Mouse (Mus musculus) embryonic facial prominence, embryonic 11.5 days (tissue): ENCODE results near the gene Aup1. TPM values are rescaled to one million over a fixed set of nuclear protein-coding genes. Genes with fewer than 3 reads are reported as not detected.

ENCODE experiments used
- ATAC-seq: fragments of 200-750 bp; cut with Nextera tagmentation; replicated peaks from 2 replicates; pipeline ENCODE4 v1.8.0; 2017; ENCODE audit warnings: low read depth; ENCODE audit not compliant: insufficient number of reproducible peaks, low FRiP score, low TSS enrichment
- DNase-seq: peaks from one replicate; pipeline ENCODE4 v3.0.0-alpha.2; 2015; ENCODE audit warnings: low spot score
- H3K27ac ChIP-seq: fragments of 300-500 bp; sonication (generic); replicated peaks from 2 replicates; pipeline ENCODE4 v1.5.1; 2014; ENCODE audit warnings: mild to moderate bottlenecking, low read depth, low read length, control low read depth
- H3K27me3 ChIP-seq: fragments of 300-500 bp; sonication (generic); 2 replicates; pipeline ENCODE4 v1.6.1; 2014; ENCODE audit warnings: mild to moderate bottlenecking, low read length, moderate library complexity, mixed read lengths; ENCODE audit not compliant: control insufficient read depth, insufficient read depth
- H3K36me3 ChIP-seq: fragments of 300-500 bp; sonication (generic); replicated peaks from 2 replicates; pipeline ENCODE4 v1.6.1; 2014; ENCODE audit warnings: low read depth, mild to moderate bottlenecking, low read length, moderate library complexity, mixed read lengths; ENCODE audit not compliant: control insufficient read depth, insufficient read depth
- H3K4me1 ChIP-seq: fragments of 300-500 bp; sonication (generic); 2 replicates; pipeline ENCODE4 v1.6.1; 2014; ENCODE audit warnings: low read length, mixed read lengths; ENCODE audit not compliant: control insufficient read depth, insufficient read depth
- H3K4me2 ChIP-seq: fragments of 300-500 bp; sonication (generic); 2 replicates; pipeline ENCODE4 v1.6.1; 2014; ENCODE audit warnings: low read depth, mild to moderate bottlenecking, control low read depth, low read length, moderate library complexity
- H3K4me3 ChIP-seq: fragments of 300-500 bp; sonication (generic); 2 replicates; pipeline ENCODE4 v1.5.1; 2014; ENCODE audit warnings: low read depth, low read length, control low read depth
- H3K9ac ChIP-seq: fragments of 300-500 bp; sonication (generic); replicated peaks from 2 replicates; pipeline ENCODE4 v1.6.1; 2014; ENCODE audit warnings: mild to moderate bottlenecking, control low read depth, low read length
- H3K9me3 ChIP-seq: fragments of 300-500 bp; sonication (generic); replicated peaks from 2 replicates; pipeline ENCODE4 v1.6.1; 2016; ENCODE audit warnings: mild to moderate bottlenecking, low read length, inconsistent platforms, mixed read lengths; ENCODE audit not compliant: control insufficient read depth
- WGBS: fragments of 180-500 bp; shearing (Covaris S2); extraction: QIAGEN DNeasy Blood & Tissue Kit; methylation state at CpG from one replicate; pipeline ENCODE4 v1.1.7; 2014; 5-methylcytosine and 5-hydroxymethylcytosine counted together
- polyA plus RNA-seq: library from polyadenylated mRNA; unstranded; fragments of >200 nt; fragmentation: Nextera tagmentation; extraction: Ambion mirVana; gene quantifications from 2 replicates; pipeline ENCODE4 v1.2.1, GENCODE M21; 2014

Gene Aup1
- polyA plus RNA-seq, 1 experiment from 2014 or later: 105 TPM

DNA sequence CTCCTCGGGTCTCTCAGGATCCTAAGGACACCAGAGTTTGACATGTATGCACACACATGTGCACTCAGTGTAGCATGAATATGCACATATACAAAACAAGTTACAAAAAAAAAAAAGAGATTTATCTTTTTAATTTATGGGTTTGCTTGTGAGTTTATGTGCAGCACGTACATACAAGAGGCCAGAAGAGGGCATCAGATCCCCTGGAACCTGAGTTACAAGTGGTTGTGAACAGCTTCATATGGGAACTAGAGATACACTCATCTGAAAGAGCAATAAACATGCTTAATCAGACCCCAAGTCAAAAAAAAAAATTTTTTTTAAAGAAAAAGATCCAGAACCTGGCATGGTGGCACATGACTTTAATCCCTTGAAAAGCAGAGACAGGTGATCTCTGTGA lies 20.7 kb downstream of the Aup1 start:
- Histone ChIP-seq H3K4me1 (peaks cover 4% of the 10 kb centered on the region), H3K9me3 (no peaks in the 10 kb centered on the region), H3K4me3 (no peak overlapping the region), H3K36me3 (no peaks in the 10 kb centered on the region), H3K9ac (no peak overlapping the region), H3K27ac (no peak overlapping the region), H3K27me3 (peaks cover 38% of the 10 kb centered on the region), H3K4me2 (no peak overlapping the region)
- ATAC-seq: no peak
- no peak for DNase-seq
- WGBS: 19% methylated on average over 2 of the region's 2 CpGs

DNA sequence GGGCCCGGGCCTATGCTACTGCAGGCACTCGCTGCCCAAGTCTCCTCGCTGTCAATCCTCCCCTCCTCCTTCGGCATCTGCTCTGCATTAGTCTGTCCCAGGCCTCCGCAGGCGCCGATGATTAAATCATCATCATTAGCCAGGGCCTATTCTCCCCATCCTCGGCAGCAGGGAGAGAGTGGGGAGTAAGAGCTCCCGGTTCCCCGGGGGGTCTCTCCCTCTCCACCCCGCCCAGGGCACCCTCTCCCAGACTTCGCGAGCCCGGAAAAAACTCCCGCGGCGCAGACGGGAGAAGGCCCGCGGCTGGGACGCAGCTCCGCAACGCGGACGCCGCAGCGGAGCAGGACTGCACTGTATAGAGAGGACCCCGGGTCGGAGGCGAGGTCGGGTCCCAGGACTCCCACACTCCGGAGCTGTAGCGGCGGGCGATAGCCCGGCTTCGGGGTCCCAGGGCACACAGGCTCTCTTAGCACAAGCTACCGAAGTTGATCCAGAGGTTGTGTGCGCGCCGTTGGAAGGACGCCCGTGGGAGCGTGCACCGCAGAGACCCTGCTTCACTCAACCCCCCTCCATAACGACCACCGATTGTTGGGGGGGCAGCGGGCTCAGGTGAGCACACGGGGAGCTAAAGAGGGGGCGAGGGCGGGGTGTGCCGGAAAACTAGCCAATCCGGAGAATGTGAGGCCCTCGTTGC lies 23.5 kb downstream of the Aup1 start, which contains the start of gene Pcgf1:
Gene Pcgf1, plus strand, starts transcription at position 240 of the 694 bp plus-strand sequence.
- under 1% methylated on average over 54 of the region's 54 CpGs for WGBS
- Histone ChIP-seq H3K4me2 (peak within 1 kb of the TSS; percentile 75), H3K4me1 (no peaks in the 10 kb centered on the region), H3K27ac (peak within 1 kb of the TSS; percentile 71), H3K27me3 (peaks cover 14% of the 10 kb centered on the region), H3K4me3 (peak within 1 kb of the TSS; percentile 45), H3K9ac (peak within 1 kb of the TSS; percentile 63), H3K36me3 (no peaks in the 10 kb centered on the region), H3K9me3 (no peaks in the 10 kb centered on the region)
- DNase-seq (peak; percentile 100), ATAC-seq (peak; percentile 84)

DNA sequence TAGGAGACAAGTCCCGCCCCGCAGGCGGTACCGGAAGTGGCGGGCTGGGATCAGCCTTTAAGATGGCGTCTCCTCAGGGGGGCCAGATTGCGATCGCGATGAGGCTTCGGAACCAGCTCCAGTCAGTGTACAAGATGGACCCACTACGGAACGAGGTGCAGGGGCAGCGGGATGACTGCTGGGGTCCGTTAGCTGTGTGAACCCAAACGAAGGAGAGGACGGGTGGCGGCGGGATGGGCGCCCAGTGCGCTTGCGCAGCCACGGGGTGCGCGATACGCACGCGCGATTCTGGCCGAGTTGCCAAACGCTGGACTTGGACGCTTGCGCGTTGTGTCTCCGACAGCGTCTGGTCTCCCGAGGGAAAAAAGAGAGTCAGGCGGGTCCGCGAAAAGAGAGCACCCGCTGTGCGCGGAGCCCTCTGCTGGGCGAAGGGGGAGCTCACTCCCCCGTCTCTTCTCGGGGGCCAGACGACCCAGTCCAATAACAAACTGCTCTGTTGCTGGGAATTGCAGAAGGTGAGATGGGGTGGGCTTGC lies 24.1 kb downstream of the Aup1 start:
- H3K36me3 ChIP-seq: no peaks in the 10 kb centered on the region
- no peaks in the 10 kb centered on the region for H3K9me3 ChIP-seq
- peak; percentile 93 for DNase-seq
- ATAC-seq: peak; percentile 82
- no peaks in the 10 kb centered on the region for H3K4me1 ChIP-seq
- peak overlapping the region; percentile 71 for H3K27ac ChIP-seq
- peaks cover 18% of the 10 kb centered on the region for H3K27me3 ChIP-seq
- H3K4me2 ChIP-seq: peak overlapping the region; percentile 65
- H3K4me3 ChIP-seq: peak overlapping the region; percentile 45
- WGBS: 0% methylated on average over 38 of the region's 46 CpGs
- peak overlapping the region; percentile 63 for H3K9ac ChIP-seq

DNA sequence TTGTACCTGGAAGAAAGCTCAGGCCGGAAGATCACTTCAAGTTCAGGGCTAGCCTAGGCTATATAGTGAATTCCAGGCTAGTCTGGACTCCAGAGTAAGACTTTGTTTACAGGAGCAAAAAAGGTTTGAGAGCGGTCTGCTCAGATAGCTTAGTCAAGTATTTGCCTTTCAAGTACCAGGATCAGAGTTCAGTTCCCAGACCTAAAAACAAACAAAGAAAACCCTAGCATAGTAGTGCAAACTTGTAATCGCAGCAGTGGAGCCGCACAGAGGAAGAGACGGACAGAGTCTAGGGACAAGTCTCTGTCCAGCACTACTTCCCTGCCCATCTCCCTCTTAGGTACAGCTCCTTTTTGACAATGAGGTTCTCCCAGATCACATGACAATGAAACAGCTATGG lies 25.9 kb downstream of the Aup1 start:
- ATAC-seq: no peak
- Histone ChIP-seq H3K9me3 (no peaks in the 10 kb centered on the region), H3K36me3 (no peaks in the 10 kb centered on the region), H3K4me2 (no peak overlapping the region), H3K27ac (no peak overlapping the region), H3K9ac (no peak overlapping the region), H3K4me1 (peaks cover 8% of the 10 kb centered on the region), H3K27me3 (peaks cover 26% of the 10 kb centered on the region), H3K4me3 (no peak overlapping the region)
- WGBS: 94% methylated on average over 5 of the region's 5 CpGs
- no peak for DNase-seq

DNA sequence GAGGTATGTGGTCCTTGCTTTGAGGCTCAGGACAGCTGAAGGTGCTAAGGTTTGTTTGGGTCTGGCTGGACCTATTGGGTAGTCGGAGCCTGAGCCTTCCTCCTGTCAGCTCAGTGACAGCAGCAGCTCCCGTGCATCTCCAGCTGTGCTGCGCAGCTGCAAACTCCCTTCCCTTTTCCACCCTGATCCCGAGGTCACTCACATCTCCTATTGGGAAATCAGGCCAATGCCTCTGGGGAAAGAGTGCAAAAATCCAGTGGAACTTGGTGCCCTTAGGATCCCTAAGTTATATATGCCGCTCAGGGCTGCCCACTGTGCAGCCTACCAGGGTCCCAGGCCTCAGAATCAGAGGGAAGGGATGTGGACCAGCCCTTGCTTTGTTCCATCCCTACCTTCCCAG lies 29.2 kb downstream of the Aup1 start:
- ATAC-seq: no peak

DNA sequence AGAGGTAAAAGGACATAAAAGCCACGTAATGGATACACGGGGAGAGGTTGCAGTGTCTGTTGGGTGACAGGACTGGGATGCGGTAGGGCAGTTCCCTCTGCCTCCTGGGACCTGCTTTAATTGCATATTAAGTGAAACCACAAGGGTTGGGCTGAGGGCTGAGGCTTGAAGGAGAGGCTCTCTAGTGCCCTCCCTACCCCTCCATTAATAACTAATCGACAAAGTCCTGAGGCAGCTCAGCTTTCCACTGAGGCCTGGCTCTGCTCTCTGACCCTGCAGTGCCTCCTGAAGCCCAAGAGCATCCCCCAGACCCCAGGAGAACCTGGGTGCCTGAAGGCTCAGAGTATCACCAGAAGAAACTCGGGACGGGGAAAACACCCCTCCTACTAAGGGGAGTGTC lies 30.2 kb downstream of the Aup1 start:
- Histone ChIP-seq H3K36me3 (no peaks in the 10 kb centered on the region), H3K27ac (no peak overlapping the region), H3K4me1 (peaks cover 8% of the 10 kb centered on the region), H3K4me2 (no peak overlapping the region), H3K9ac (no peak overlapping the region), H3K27me3 (peaks cover 62% of the 10 kb centered on the region), H3K4me3 (no peak overlapping the region), H3K9me3 (no peaks in the 10 kb centered on the region)
- DNase-seq (no peak), ATAC-seq (0 out of 2 replicates have a peak, but pooled peaks have one; percentile 5)
- WGBS: 4% methylated on average over 6 of the region's 6 CpGs

More for the DNA sequence above, 29.2 kb downstream of the Aup1 start:
- 6% methylated on average over 5 of the region's 5 CpGs for WGBS
- Histone ChIP-seq H3K9me3 (no peaks in the 10 kb centered on the region), H3K36me3 (no peaks in the 10 kb centered on the region), H3K4me2 (no peak overlapping the region; the same call in 1 of the 2 replicates), H3K9ac (peak overlapping the region; percentile 13), H3K4me3 (no peak overlapping the region), H3K4me1 (peaks cover 8% of the 10 kb centered on the region), H3K27me3 (peaks cover 57% of the 10 kb centered on the region), H3K27ac (peak overlapping the region; percentile 35; the same call in 1 of the 2 replicates)
- no peak for DNase-seq

DNA sequence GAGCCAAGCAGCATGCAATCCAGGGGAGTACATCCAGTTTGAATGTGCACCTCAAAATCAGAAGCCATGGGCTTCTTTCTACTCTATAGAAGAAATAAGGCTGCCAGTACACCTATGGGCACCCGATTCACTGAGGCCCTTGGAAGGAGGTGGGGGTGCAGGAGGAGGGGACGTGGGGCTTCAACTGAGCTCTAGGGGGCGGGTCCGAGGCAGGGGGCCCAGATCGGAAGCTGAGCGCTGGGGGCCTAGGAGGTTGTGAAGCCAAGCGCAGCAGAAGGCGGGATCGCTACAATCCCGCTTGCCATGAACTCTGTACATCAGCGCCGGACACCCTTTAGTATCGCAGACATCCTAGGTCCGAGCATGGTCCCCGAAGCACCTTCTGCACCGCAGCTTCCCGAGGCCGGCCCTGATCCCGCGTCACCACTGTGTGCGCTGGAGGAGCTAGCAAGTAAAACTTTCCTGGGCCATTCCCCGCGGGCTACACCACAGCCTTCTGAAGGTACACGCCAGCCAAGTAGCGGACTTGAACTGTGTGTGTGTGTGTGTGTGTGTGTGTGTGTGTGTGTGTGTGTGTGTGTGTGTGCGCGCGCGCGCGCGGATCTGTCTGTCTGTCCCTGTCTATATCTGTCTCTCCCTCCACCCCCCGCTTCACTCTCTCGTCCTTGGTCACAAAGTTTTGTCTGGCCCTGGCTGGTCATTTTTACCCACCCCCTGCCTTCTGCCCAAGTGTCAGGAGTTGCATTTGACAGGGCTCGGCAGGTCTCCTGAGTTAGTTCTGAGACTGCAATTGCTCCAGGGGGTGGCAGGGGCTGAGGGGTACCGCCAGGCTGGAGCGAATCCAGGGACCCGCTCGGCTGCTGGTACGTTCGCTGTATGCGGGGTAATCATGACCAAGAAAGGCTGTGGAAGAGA lies 32.1 kb downstream of the Aup1 start, which contains the start of gene Lbx2:
Gene Lbx2, plus strand, starts transcription at position 247 of the 915 bp plus-strand sequence.
- Histone ChIP-seq H3K4me3 (peak within 1 kb of the TSS; percentile 6; the same call in 1 of the 2 replicates), H3K9me3 (no peaks in the 10 kb centered on the region), H3K4me2 (peak within 1 kb of the TSS; percentile 33), H3K4me1 (peaks cover 8% of the 10 kb centered on the region), H3K27me3 (peaks cover 72% of the 10 kb centered on the region), H3K9ac (peak within 1 kb of the TSS; percentile 4), H3K27ac (no peak within 1 kb of the TSS), H3K36me3 (no peaks in the 10 kb centered on the region)
- no peak for ATAC-seq
- DNase-seq: no peak
- 4% methylated on average over 40 of the region's 42 CpGs for WGBS
